Mouse (Mus musculus): ENCODE results near the gene Nfatc4. TPM values are rescaled to one million over a fixed set of nuclear protein-coding genes. Genes with fewer than 3 reads are reported as not detected.

The Nfatc4 gene
- polyA plus RNA-seq, 1 experiment from 2014 or later = 35.5 TPM

GRCm38 (mm10) chr14:55785195-55785594, 37.7 kb upstream of the Nfatc4 start:
- no peaks in the 10 kb centered on the region for H3K36me3 ChIP-seq
- H3K27ac ChIP-seq = no peak overlapping the region
- no peak overlapping the region for H3K4me2 ChIP-seq
- peaks cover 23% of the 10 kb centered on the region for H3K4me1 ChIP-seq
- no peaks in the 10 kb centered on the region for H3K9me3 ChIP-seq
- H3K9ac ChIP-seq = no peak overlapping the region
- ATAC-seq (ENCODE audit: insufficient read depth, low FRiP score, low read depth) = no peak
- H3K4me3 ChIP-seq (replicated peaks) = no peak overlapping the region
- WGBS = 39% methylated on average over 6 of the region's 6 CpGs
- peaks cover 15% of the 10 kb centered on the region; the same call in 1 of the 2 replicates for H3K27me3 ChIP-seq (replicated peaks)

- no peak for ATAC-seq (ENCODE audit: insufficient read depth, low FRiP score, low read depth)
- Histone ChIP-seq H3K9ac (no peak overlapping the region), H3K9me3 (no peaks in the 10 kb centered on the region), H3K4me1 (peaks cover 25% of the 10 kb centered on the region), H3K36me3 (no peaks in the 10 kb centered on the region), H3K4me3 (replicated peaks) (peak overlapping the region; percentile 50), H3K27ac (no peak overlapping the region), H3K4me2 (peak overlapping the region; percentile 94), H3K27me3 (replicated peaks) (peaks cover 15% of the 10 kb centered on the region; the same call in 1 of the 2 replicates)
- WGBS = 41% methylated on average over 11 of the region's 11 CpGs
Observed at GRCm38 (mm10) chr14:55787731-55788130, 35.2 kb upstream of the Nfatc4 start.

- Histone ChIP-seq H3K4me2 (peak within 1 kb of the TSS; percentile 94), H3K27me3 (replicated peaks) (peaks cover 15% of the 10 kb centered on the region; the same call in 1 of the 2 replicates), H3K4me3 (replicated peaks) (peak within 1 kb of the TSS; percentile 50), H3K27ac (no peak within 1 kb of the TSS), H3K36me3 (no peaks in the 10 kb centered on the region), H3K4me1 (peaks cover 22% of the 10 kb centered on the region), H3K9me3 (no peaks in the 10 kb centered on the region), H3K9ac (peak within 1 kb of the TSS; percentile 45)
- no peak; the same call in 1 of the 2 replicates for ATAC-seq (ENCODE audit: insufficient read depth, low FRiP score, low read depth)
- WGBS = 3% methylated on average over 40 of the region's 40 CpGs
Observed at GRCm38 (mm10) chr14:55788256-55789050, 34.5 kb upstream of the Nfatc4 start, which contains the start of gene Ripk3. TSS of gene Ripk3 (minus strand) at chr14:55788865.

GRCm38 (mm10) chr14:55793461-55793860, 29.5 kb upstream of the Nfatc4 start:
- ATAC-seq (ENCODE audit: insufficient read depth, low FRiP score, low read depth) = no peak
- H3K4me1 ChIP-seq = 0 out of 2 replicates have a peak, but pooled peaks cover 7% of the 10 kb centered on the region
- no peak overlapping the region for H3K4me3 ChIP-seq (replicated peaks)
- H3K27ac ChIP-seq = no peak overlapping the region
- 59% methylated on average over 2 of the region's 2 CpGs for WGBS
- H3K9me3 ChIP-seq = no peaks in the 10 kb centered on the region
- H3K4me2 ChIP-seq = no peak overlapping the region
- no peaks in the 10 kb centered on the region for H3K27me3 ChIP-seq (replicated peaks)
- H3K9ac ChIP-seq = no peak overlapping the region
- H3K36me3 ChIP-seq = no peaks in the 10 kb centered on the region

GRCm38 (mm10) chr14:55793946-55794345, 29.0 kb upstream of the Nfatc4 start:
- ATAC-seq (ENCODE audit: insufficient read depth, low FRiP score, low read depth) = no peak

GRCm38 (mm10) chr14:55795380-55796163, 27.4 kb upstream of the Nfatc4 start:
- Histone ChIP-seq H3K27ac (peak overlapping the region; percentile 75), H3K4me3 (replicated peaks) (no peak overlapping the region), H3K9me3 (no peaks in the 10 kb centered on the region), H3K36me3 (no peaks in the 10 kb centered on the region), H3K4me1 (0 out of 2 replicates have a peak, but pooled peaks cover 2% of the 10 kb centered on the region), H3K4me2 (no peak overlapping the region), H3K27me3 (replicated peaks) (no peaks in the 10 kb centered on the region), H3K9ac (no peak overlapping the region)
- 66% methylated on average over 15 of the region's 15 CpGs for WGBS
- peak; percentile 90 for ATAC-seq (ENCODE audit: insufficient read depth, low FRiP score, low read depth)

More at GRCm38 (mm10) chr14:55793946-55794345, 29.0 kb upstream of the Nfatc4 start:
- H3K9ac ChIP-seq = no peak overlapping the region
- no peak overlapping the region for H3K4me3 ChIP-seq (replicated peaks)
- H3K4me1 ChIP-seq = 0 out of 2 replicates have a peak, but pooled peaks cover 3% of the 10 kb centered on the region
- H3K27me3 ChIP-seq (replicated peaks) = no peaks in the 10 kb centered on the region
- WGBS = 65% methylated on average over 2 of the region's 2 CpGs
- H3K27ac ChIP-seq = no peak overlapping the region
- no peak overlapping the region for H3K4me2 ChIP-seq
- H3K9me3 ChIP-seq = no peaks in the 10 kb centered on the region
- no peaks in the 10 kb centered on the region for H3K36me3 ChIP-seq

- H3K9me3 ChIP-seq = no peaks in the 10 kb centered on the region
- no peaks in the 10 kb centered on the region for H3K36me3 ChIP-seq
- no peaks in the 10 kb centered on the region for H3K27me3 ChIP-seq (replicated peaks)
- H3K4me3 ChIP-seq (replicated peaks) = peak overlapping the region; percentile 46
- 0 out of 2 replicates have a peak, but pooled peaks cover 3% of the 10 kb centered on the region for H3K4me1 ChIP-seq
- 17% methylated on average over 16 of the region's 16 CpGs for WGBS
- H3K4me2 ChIP-seq = peak overlapping the region; percentile 70
- H3K27ac ChIP-seq = peak overlapping the region; percentile 76
- ATAC-seq (ENCODE audit: insufficient read depth, low FRiP score, low read depth) = peak; percentile 68
- H3K9ac ChIP-seq = peak overlapping the region; percentile 25; the same call in 1 of the 2 replicates
Observed at GRCm38 (mm10) chr14:55814885-55815284, 8.1 kb upstream of the Nfatc4 start.

GRCm38 (mm10) chr14:55815310-55815751, 7.6 kb upstream of the Nfatc4 start:
- Histone ChIP-seq H3K36me3 (no peaks in the 10 kb centered on the region), H3K4me2 (peak overlapping the region; percentile 70), H3K27me3 (replicated peaks) (no peaks in the 10 kb centered on the region), H3K4me3 (replicated peaks) (peak overlapping the region; percentile 46), H3K9ac (peak overlapping the region; percentile 25; the same call in 1 of the 2 replicates), H3K9me3 (no peaks in the 10 kb centered on the region), H3K27ac (peak overlapping the region; percentile 76), H3K4me1 (0 out of 2 replicates have a peak, but pooled peaks cover 3% of the 10 kb centered on the region)
- ATAC-seq (ENCODE audit: insufficient read depth, low FRiP score, low read depth) = peak; percentile 88
- 19% methylated on average over 17 of the region's 17 CpGs for WGBS

GRCm38 (mm10) chr14:55819845-55820405, 3.0 kb upstream of the Nfatc4 start:
- H3K4me2 ChIP-seq = no peak overlapping the region
- 0 out of 2 replicates have a peak, but pooled peaks cover 3% of the 10 kb centered on the region for H3K4me1 ChIP-seq
- H3K27me3 ChIP-seq (replicated peaks) = no peaks in the 10 kb centered on the region
- no peak overlapping the region for H3K27ac ChIP-seq
- no peaks in the 10 kb centered on the region for H3K9me3 ChIP-seq
- no peak overlapping the region for H3K9ac ChIP-seq
- H3K36me3 ChIP-seq = no peaks in the 10 kb centered on the region
- H3K4me3 ChIP-seq (replicated peaks) = no peak overlapping the region
- ATAC-seq (ENCODE audit: insufficient read depth, low FRiP score, low read depth) = no peak
- 76% methylated on average over 7 of the region's 7 CpGs for WGBS

- WGBS = 82% methylated on average over 9 of the region's 9 CpGs
- Histone ChIP-seq H3K9me3 (no peaks in the 10 kb centered on the region), H3K36me3 (no peaks in the 10 kb centered on the region), H3K27ac (no peak overlapping the region), H3K27me3 (replicated peaks) (no peaks in the 10 kb centered on the region), H3K4me1 (0 out of 2 replicates have a peak, but pooled peaks cover 1% of the 10 kb centered on the region), H3K9ac (no peak overlapping the region), H3K4me2 (no peak overlapping the region), H3K4me3 (replicated peaks) (no peak overlapping the region)
- ATAC-seq (ENCODE audit: insufficient read depth, low FRiP score, low read depth) = no peak
Observed at GRCm38 (mm10) chr14:55820576-55820975, 2.4 kb upstream of the Nfatc4 start.

GRCm38 (mm10) chr14:55822435-55822990, 431 bp upstream of the Nfatc4 start:
- Histone ChIP-seq H3K4me1 (peaks cover 8% of the 10 kb centered on the region; the same call in 1 of the 2 replicates), H3K36me3 (no peaks in the 10 kb centered on the region), H3K27ac (peak overlapping the region; percentile 97), H3K9me3 (no peaks in the 10 kb centered on the region), H3K27me3 (replicated peaks) (no peaks in the 10 kb centered on the region), H3K9ac (peak overlapping the region; percentile 24; the same call in 1 of the 2 replicates), H3K4me3 (replicated peaks) (peak overlapping the region; percentile 67), H3K4me2 (peak overlapping the region; percentile 69)
- WGBS = 4% methylated on average over 13 of the region's 13 CpGs
- no peak for ATAC-seq (ENCODE audit: insufficient read depth, low FRiP score, low read depth)
